ENCODE assay signal across 1 mouse cellular context in the genomic region with DNA sequence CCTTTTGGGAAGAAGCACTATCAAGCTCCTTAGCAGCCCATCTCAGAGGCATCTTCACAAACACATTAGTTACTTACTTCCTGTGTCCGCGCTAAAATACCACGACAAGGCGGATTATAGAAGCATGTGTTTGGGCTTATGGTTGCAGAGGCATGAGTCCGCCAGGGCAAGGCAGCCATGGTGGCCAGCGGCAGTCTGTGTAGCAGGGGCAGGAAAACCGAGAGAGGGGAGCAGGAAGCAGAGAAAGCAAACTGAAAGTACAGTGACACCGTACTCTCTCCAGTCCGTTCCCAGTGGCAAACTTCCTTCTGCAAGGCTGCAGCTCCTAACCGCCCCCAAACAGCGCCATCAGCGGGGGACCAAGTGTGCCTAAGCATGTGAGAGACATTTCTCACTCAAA.
TF ChIP-seq lines count a peak whose summit lies in the region.

No protein-coding gene starts in this region.

TF ChIP-seq in MEL, 35 proteins besides CTCF, POLR2A, EP300 and RAD21 (continued from another document):
- TF ChIP-seq JUND (IDR thresholded peaks at IDR 0.05; ENCODE audit: low read depth, low read length) (peak; percentile 42; the same call in 1 of the 2 replicates), POLR2AphosphoS2 (IDR thresholded peaks at IDR 0.05; ENCODE audit: low read length) (no peak), POLR2AphosphoS5 (IDR thresholded peaks at IDR 0.05; ENCODE audit: borderline replicate concordance, low read depth, low read length) (no peak), ZKSCAN1 (IDR thresholded peaks at IDR 0.05; ENCODE audit: low read depth, low read length) (0 out of 2 replicates have a peak, but pooled peaks have one; percentile 58), ZNF384 (IDR thresholded peaks at IDR 0.05; ENCODE audit: low read depth, low read length) (peak; percentile 46), E2F4 (IDR thresholded peaks at IDR 0.05; ENCODE audit: borderline replicate concordance, low read depth, low read length) (no peak), ZC3H11A (IDR thresholded peaks at IDR 0.05; ENCODE audit: low read depth, low read length) (no peak), ZMIZ1 (IDR thresholded peaks at IDR 0.05; ENCODE audit: low read depth, low read length) (peak; percentile 65; the same call in 1 of the 2 replicates), SIN3A (IDR thresholded peaks at IDR 0.05; ENCODE audit: low read length) (peak; percentile 50), ELF1 (IDR thresholded peaks at IDR 0.05; ENCODE audit: low read depth, low read length) (peak; percentile 54)
